Mouse (Mus musculus): ENCODE data around the gene Xndc1.

DNA sequence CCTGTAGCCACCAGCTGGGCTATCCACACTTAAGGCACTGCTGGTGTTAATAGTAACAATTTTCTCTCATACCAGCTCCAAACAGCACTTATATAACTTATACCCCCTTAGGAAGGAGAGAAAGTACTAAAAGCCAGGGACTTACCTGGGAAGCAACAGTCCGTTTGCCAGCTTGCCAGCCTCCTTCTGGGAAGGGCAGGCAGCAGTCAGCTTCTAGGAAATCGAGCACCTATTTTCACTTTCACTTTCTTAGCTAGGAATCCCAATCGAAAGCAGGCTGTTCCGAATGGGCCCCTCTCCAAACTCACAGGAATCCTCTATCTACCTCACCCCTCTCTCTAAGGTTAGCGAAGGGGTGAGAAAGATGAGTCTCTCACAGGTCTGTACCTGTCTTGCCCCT, 47.9 kb upstream of the Xndc1 start:
- TF ChIP-seq POLR2A (IDR thresholded peaks at IDR 0.05; ENCODE audit: low read depth, low read length) (no peak), CTCF (IDR thresholded peaks at IDR 0.05; ENCODE audit: extremely low read depth, insufficient read depth, insufficient read length, insufficient replicate concordance) (no peak)
